Mouse (Mus musculus) megakaryocyte progenitor cell, adult 5-6 weeks (primary cell): Measurements from ENCODE around the gene Zfp362. TPM values are rescaled to one million over a fixed set of nuclear protein-coding genes. Genes with fewer than 3 reads are reported as not detected.

Experiments used
- ATAC-seq: replicated peaks from 2 replicates; pipeline ENCODE4 v1.8.0; 2016; ENCODE audit warnings: mild to moderate bottlenecking, moderate TSS enrichment, inconsistent platforms; ENCODE audit not compliant: poor library complexity
- total RNA-seq, 2 experiments: library from RNA; stranded (forward) in 1 of 2; stranded (reverse) in 1 of 2; fragments of 157-497, 149-512 nt in 1 of 2; fragments of 200-1000 nt in 1 of 2; gene quantifications; 2 replicates each; pipeline versions ENCODE4 v1.2.3 to v1.2.4; 2015 to 2017

Zfp362 gene
- 20.5 and 22.2 TPM in 2 replicates for total RNA-seq (2015)
- 4.7 and 5.7 TPM in 2 replicates for total RNA-seq (2017)

- ATAC-seq: 0 out of 2 replicates have a peak, but pooled peaks have one; percentile 15
Observed at GRCm38 (mm10) chr4:128806043-128806826, at the start of gene Zfp362. Gene Zfp362 (minus strand): TSS chr4:128806045.

- ATAC-seq: peak; percentile 75
Observed at GRCm38 (mm10) chr4:128855613-128856040, 49.8 kb upstream of the Zfp362 start.

GRCm38 (mm10) chr4:128853117-128853516, 47.3 kb upstream of the Zfp362 start:
- no peak for ATAC-seq

GRCm38 (mm10) chr4:128852266-128852887, 46.5 kb upstream of the Zfp362 start:
- ATAC-seq: no peak

DNA sequence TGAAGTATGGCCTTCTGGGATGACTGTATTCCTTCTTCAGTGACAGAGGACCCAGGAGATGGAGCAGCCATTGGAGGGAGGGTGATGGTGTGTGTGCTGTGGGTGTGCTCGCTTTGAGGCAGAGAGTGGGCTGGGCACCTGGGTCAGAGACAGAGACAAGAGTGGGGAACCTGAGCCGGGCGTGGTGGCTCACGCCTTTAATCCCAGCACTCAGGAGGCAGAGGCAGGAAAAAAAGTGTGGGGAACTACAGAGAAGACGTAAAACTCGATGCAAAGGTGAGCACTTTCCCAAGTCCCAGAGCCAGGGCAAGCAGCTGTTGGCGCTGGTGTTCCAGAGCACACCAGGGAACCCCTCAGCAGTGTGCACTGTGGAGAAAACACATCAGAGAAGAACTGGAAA, 43.8 kb upstream of the Zfp362 start:
- ATAC-seq: no peak

GRCm38 (mm10) chr4:128848961-128849360, 43.1 kb upstream of the Zfp362 start:
- ATAC-seq: peak; percentile 76

- ATAC-seq: no peak
Observed at GRCm38 (mm10) chr4:128845367-128845973, 39.6 kb upstream of the Zfp362 start.

DNA sequence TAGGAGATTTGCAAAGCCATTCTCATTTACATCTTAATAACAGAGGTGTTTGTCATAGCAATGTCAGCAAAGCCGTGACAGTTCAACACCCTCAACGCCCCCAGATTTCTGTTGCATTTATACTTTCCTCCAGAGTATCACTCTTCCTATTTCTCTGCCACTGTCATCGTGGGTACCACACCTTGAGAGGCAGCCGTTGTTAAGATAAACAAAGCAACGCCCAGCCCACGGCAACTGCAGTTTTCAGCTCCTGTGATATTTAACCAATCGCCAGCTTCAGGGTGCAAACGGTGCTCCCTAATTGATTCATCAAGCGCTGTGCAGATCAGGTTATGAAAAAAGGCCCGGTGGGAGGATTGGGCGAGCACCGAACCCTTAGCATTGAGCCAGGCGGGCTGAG, 38.7 kb upstream of the Zfp362 start:
- no peak for ATAC-seq

GRCm38 (mm10) chr4:128841259-128841658, 35.4 kb upstream of the Zfp362 start:
- ATAC-seq: no peak

DNA sequence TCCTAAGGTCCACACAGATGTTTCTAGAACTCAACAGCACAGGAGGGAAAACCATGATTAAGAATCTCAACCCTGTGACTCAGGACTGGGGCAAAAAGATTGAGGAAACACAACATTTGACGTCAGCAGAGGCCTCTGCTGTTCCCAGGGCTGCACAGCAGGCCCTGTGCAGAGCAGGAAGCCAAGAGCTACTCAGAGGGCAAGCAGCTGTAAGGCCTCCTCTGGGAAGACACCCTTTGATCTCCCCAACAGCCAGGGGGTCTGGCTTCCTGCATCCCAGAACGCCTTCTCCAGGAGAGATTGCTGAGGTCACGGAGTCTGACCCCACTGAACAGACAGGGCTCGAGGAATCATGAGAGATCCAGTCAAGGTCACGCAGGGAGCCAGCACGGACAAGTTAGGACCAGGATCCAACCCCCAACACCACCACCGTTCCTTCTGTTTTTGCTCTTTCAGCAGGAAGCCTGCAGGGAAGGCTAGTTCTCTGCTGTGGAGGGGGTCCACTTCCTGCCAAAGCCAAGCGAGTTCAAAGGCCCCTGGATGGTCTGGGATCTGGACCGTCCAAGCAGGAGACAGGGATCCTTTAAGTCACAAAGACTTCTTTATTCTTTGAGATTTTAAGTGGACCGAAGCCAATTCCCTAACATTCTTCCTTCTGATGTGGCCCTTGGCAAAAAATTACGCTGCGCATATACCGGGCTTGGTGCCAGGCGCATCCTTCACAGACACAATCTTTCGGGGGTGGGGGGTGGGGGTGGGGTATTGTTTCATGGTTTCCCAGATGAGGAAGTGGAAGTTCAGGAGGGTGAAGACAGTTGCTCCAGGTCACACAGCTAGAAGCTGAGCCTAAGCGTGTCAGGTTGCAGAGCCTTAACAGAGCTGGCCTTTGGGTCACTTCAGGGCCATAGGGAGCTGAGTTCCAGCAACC, 34.2 kb upstream of the Zfp362 start:
- ATAC-seq: peak; percentile 67

DNA sequence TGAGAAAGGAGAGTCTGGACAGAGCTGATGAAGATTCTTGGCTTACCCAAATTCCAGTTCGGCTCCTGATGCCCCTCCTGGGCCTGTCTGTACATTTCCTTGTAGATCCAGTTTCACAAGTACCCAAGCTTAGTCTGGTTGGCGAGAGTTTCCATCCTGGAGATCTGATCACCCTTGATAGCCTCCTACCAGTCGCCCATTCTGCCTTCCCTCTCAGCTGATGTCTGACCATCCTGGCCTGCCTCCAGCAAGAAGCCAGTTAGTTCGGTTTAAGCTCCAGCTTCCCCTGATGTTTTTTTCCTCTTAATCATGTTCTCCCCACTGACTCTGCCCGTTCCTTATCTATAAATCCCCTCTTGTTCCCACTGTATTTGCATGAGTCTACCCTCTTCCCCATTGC, 32.4 kb upstream of the Zfp362 start:
- no peak for ATAC-seq

- ATAC-seq: 0 out of 2 replicates have a peak, but pooled peaks have one; percentile 29
Observed at GRCm38 (mm10) chr4:128824131-128824530, 18.3 kb upstream of the Zfp362 start.

- no peak for ATAC-seq
Observed at GRCm38 (mm10) chr4:128820568-128820967, 14.7 kb upstream of the Zfp362 start.

- no peak for ATAC-seq
Observed at GRCm38 (mm10) chr4:128817011-128817410, 11.2 kb upstream of the Zfp362 start.

DNA sequence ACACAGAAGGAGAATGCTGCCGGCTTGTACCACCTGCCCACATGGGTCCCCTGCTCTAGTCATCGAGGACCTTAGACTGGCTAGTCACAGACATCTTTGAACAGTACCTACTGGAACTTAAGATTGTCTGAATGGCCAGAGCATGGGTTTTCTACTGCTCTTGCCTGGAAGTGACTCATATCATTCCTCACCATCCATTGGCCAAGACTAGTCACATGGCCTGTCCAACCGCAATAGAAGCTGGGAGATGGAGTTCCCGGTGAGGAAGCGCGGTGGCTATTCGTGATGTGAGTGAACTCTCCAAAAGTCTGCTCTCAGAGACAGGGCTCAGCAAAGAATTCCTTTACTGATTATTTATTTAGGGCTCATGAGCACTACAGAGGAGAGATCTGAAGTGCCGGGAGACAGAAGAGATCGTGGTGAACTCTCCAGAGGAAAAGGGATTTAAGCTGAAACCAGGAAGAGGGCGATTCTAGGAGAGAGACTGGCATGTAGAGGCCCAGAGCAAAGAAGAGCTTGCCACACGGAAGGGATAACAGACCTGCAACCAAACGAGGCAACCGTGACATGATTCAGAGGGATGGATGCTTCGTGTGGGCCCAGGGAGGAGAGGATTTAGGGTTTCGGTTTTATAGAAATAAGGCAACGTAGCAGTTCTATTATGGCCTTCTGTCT, 5.7 kb upstream of the Zfp362 start:
- peak; percentile 91 for ATAC-seq

DNA sequence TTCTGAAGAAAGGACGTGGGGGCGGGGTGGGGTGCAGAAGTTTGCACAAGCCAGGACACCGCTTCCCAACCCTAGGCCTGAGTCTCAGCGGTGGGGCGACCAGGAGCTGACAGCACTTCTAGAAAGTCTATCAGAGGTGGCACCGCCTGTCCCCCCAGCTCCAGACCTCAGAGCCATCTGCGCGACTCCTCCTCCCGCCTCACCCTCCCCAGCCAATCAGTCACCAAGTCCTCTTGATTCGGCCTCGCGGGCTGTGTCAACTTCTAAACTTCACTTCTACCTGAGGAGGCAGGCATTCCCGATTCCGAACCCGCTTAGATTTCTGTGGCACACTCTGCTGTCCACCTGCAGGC, 958 bp upstream of the Zfp362 start:
- peak; percentile 78 for ATAC-seq

GRCm38 (mm10) chr4:128805150-128806042, 449 bp downstream of the Zfp362 start:
- no peak for ATAC-seq

GRCm38 (mm10) chr4:128804426-128805149, 1.3 kb downstream of the Zfp362 start:
- 0 out of 2 replicates have a peak, but pooled peaks have one; percentile 9 for ATAC-seq
